Mouse (Mus musculus): ENCODE results near the gene Sptlc3. TPM values are rescaled to one million over a fixed set of nuclear protein-coding genes. Genes with fewer than 3 reads are reported as not detected.

Sptlc3 gene
- polyA plus RNA-seq (2014; fragmentation: Illumina TruSeq; extraction: RNeasy Lipid Tissue Mini Kit (QIAGEN cat#74804); ENCODE audit: low replicate concordance), result not detected

GRCm38 (mm10) chr2:139493836-139494235, at the start of gene Sptlc3:
Sptlc3 (plus strand) TSS chr2:139493913.

GRCm38 (mm10) chr2:139677809-139678274, 184.1 kb downstream of the Sptlc3 start, which contains the start of gene Ism1:
Ism1 (plus strand) TSS chr2:139678178.

Other genes starting within 250 kb of the Sptlc3 start
- 0.15 TPM for gene Ism1, start 184.3 kb downstream of the Sptlc3 start, polyA plus RNA-seq (2014; fragmentation: Illumina TruSeq; extraction: RNeasy Lipid Tissue Mini Kit (QIAGEN cat#74804); ENCODE audit: low replicate concordance)